ENCODE assay signal across 1 mouse cellular context in the genomic region with DNA sequence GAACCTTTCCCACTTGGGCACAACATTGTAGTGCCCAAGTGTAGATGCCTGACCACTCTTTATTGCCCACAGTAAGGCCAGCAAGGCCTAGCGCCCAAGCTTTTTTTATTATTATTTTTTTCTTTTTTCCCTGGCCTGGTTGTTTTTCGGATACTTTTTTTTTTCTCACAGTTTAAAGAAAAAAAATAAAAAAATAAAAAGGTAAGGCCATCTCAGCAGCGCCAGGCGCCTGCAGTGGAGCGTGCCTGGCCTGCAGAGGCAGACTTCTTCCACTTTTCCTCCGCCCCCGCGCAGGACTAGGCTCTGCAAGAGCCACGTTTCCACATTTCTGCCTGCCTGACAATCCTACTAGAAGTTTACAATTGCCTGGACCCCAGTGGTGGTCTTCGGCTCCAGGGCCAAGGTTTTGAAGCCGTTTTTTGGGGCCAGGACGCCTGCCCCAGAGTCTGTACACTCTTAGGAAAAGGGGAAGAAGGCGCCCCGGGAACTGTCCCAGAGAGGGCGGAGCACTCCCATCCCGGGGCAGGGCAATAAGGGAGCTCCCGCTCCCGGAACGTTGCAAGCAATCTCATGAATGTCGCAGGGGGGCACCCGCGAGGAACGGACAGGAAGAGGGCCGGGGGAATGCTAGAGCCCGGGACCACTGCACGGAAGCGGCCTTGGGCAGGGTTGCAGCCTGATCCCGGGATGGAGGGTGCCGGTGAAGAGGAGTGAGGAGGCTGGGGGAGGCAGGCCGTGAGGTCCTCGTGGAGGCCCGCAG.
TF ChIP-seq lines count a peak whose summit lies in the region.

Gene Stx16, plus strand, starts transcription at position 636 of the 760 bp plus-strand sequence.

TF ChIP-seq in CH12.LX, 34 proteins besides CTCF, POLR2A, EP300 and RAD21 (continued from another document):
- TF ChIP-seq MYC (IDR thresholded peaks at IDR 0.05; ENCODE audit: low read depth, low read length): no peak
- no peak for TF ChIP-seq MAFK (IDR thresholded peaks at IDR 0.05; ENCODE audit: insufficient replicate concordance, low read length)
- TF ChIP-seq GABPA (IDR thresholded peaks at IDR 0.05; ENCODE audit: insufficient replicate concordance, low read depth, low read length): peak; percentile 52; the same call in 1 of the 2 replicates
- TF ChIP-seq ZKSCAN1 (IDR thresholded peaks at IDR 0.05; ENCODE audit: borderline replicate concordance, low read depth, low read length): no peak
- no peak for TF ChIP-seq ZC3H11A (IDR thresholded peaks at IDR 0.05; ENCODE audit: low read depth, low read length)
- peak; percentile 23; the same call in 1 of the 2 replicates for TF ChIP-seq BHLHE40 (IDR thresholded peaks at IDR 0.05; ENCODE audit: low read depth, low read length)
- TF ChIP-seq ZMIZ1 (IDR thresholded peaks at IDR 0.05; ENCODE audit: low read depth, low read length): 0 out of 2 replicates have a peak, but pooled peaks have one; percentile 40
- TF ChIP-seq E2F4 (IDR thresholded peaks at IDR 0.05; ENCODE audit: insufficient replicate concordance, low read depth, low read length): no peak
- TF ChIP-seq JUND (conservative IDR thresholded peaks at IDR 0.05; ENCODE audit: low read depth, low read length): no peak
- peak; percentile 98 for TF ChIP-seq SIN3A (IDR thresholded peaks at IDR 0.05; ENCODE audit: low read length)
- no peak for TF ChIP-seq JUN (IDR thresholded peaks at IDR 0.05; ENCODE audit: insufficient read depth, low read depth, low read length)
- TF ChIP-seq NRF1 (IDR thresholded peaks at IDR 0.05; ENCODE audit: low read depth, low read length): no peak; the same call in 1 of the 2 replicates
- TF ChIP-seq TCF12 (IDR thresholded peaks at IDR 0.05; ENCODE audit: low read depth, low read length): peak; percentile 90
- TF ChIP-seq HCFC1 (IDR thresholded peaks at IDR 0.05; ENCODE audit: low read depth, low read length): peak; percentile 99
- peak; percentile 38 for TF ChIP-seq ETS1 (conservative IDR thresholded peaks at IDR 0.05; ENCODE audit: low read depth, low read length)
- peak; percentile 90 for TF ChIP-seq RCOR1 (conservative IDR thresholded peaks at IDR 0.05; ENCODE audit: low read depth, low read length)
- TF ChIP-seq CHD2 (IDR thresholded peaks at IDR 0.05; ENCODE audit: low read length): peak; percentile 80
- no peak for TF ChIP-seq CHD1 (IDR thresholded peaks at IDR 0.05; ENCODE audit: low read depth, low read length)
- peak; percentile 76 for TF ChIP-seq MAX (IDR thresholded peaks at IDR 0.05; ENCODE audit: low read length)
- 0 out of 2 replicates have a peak, but pooled peaks have one; percentile 59 for TF ChIP-seq UBTF (IDR thresholded peaks at IDR 0.05; ENCODE audit: low read depth, low read length)
- no peak for TF ChIP-seq PAX5 (IDR thresholded peaks at IDR 0.05; ENCODE audit: low read length)
TF ChIP-seq in CH12.LX: peak in this region for 21.
